Mouse (Mus musculus) brain, embryonic 14.5 days (tissue): Measurements from ENCODE around the gene Gpr176.

Source experiments
- CTCF ChIP-seq: fragments of 200-500 bp; IDR thresholded peaks from 2 replicates; pipeline ENCODE4 v1.5.1; 2012; ENCODE audit warnings: inconsistent platforms, mild to moderate bottlenecking, moderate library complexity, borderline replicate concordance; ENCODE audit not compliant: insufficient read depth, insufficient read length; ENCODE audit errors: extremely low read depth
- POLR2A ChIP-seq: fragments of 200-500 bp; IDR thresholded peaks from 2 replicates; pipeline ENCODE4 v1.6.1; 2012; ENCODE audit warnings: mild to moderate bottlenecking, inconsistent platforms, borderline replicate concordance; ENCODE audit not compliant: poor library complexity, insufficient read depth, insufficient read length, severe bottlenecking; ENCODE audit errors: extremely low read depth

DNA sequence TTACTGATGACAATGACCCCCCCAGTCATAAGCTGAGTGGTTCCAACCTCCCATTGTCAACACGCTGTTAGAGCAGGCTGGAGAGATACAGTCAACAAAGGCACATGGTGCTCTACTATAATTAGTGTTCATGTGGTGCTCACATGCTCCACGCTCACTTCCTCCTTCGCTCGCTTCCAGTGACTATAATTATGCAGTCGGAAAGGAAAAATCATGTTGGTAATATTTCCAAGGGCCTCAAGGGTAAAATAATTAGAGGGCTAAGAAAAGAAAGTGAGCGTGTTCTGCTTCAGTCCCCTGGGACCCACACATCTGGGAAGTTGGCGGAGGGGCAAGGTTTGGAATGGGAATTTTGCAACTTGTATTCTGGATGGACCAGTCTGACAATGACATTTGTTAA is 77.7 kb downstream of the Gpr176 start:
- no peak for TF ChIP-seq CTCF
- no peak for TF ChIP-seq POLR2A
